Mouse (Mus musculus): Measurements from ENCODE around the gene Ptprn2. TPM values are rescaled to one million over a fixed set of nuclear protein-coding genes. Genes with fewer than 3 reads are reported as not detected.

The Ptprn2 gene
- total RNA-seq, 2 experiments from 2014 or later: not detected

DNA sequence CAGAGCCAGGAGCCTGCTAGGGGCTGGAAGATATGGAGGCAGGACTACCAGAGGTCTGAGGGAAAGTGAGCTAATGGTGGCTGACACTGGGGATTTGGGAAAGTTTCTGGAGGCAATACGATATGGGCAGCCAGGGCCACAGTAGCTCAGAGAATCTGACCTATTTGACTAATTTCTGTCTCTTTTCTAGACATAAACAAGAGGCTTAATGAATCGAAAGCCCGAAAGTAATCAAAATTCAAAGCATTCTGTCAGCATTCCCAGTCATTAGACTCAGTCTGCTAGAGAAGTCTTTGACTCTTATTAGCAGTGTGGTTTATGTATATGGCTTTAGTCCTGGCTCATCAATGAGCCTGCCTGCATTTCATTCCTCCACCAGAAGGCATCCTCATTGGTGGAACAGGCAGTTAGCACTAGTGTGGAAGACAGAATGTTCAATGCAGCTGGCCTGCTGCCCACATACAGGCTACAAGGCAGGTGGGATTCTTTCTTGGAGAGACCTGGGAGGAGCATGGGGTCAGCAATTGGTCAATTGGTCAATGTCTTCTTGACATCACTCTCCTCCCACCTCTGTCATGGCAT lies 353.2 kb downstream of the Ptprn2 start:
- ATAC-seq (replicated peaks; ENCODE audit: low FRiP score, low TSS enrichment, poor library complexity, severe bottlenecking): no peak

- ATAC-seq (replicated peaks; ENCODE audit: low FRiP score, low TSS enrichment, poor library complexity, severe bottlenecking): no peak
Measured at GRCm38 (mm10) chr12:116842723-116843272, 357.3 kb downstream of the Ptprn2 start.

DNA sequence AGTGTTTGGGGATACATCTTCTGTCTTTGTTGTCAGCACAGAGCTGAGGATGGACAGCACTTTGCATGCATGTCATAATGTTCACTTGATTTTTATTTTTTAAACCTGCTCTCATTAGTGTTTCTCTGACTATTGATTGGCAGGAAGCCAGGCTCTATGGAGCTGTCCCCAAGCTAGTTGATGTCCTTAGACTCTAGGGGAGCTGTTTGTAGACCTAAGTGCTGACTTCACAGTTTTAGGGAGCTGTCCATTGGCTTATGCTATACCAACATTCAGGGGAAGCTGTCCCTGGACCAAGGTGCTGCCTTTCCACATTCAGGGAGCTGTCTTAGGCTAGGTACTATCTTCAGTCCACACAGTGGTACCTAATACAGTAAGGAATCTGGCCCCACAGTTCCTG lies 360.7 kb downstream of the Ptprn2 start:
- ATAC-seq (replicated peaks; ENCODE audit: low FRiP score, low TSS enrichment, poor library complexity, severe bottlenecking): no peak

GRCm38 (mm10) chr12:116847021-116847420 lies 361.5 kb downstream of the Ptprn2 start:
- ATAC-seq (replicated peaks; ENCODE audit: low FRiP score, low TSS enrichment, poor library complexity, severe bottlenecking): no peak

DNA sequence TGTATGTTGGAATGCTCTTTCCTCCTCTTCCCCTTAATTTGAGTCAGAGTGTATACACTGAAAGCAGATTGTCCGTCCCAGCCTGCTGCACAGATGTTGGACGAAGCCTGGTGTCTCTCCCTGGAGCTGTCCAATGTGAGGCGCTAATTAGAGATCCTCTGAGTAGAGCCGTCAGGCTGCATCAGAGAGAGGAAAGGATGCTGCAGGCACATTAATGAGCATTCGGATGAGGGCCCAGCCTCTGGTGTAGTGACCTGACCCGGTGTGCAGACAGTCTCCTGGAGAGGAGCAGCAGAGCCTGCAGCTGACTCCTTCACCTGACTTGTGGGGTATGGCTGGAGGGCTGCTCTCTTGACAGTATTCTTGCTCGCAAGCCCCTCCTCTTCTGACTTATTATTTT lies 370.8 kb downstream of the Ptprn2 start:
- no peak for ATAC-seq (replicated peaks; ENCODE audit: low FRiP score, low TSS enrichment, poor library complexity, severe bottlenecking)

DNA sequence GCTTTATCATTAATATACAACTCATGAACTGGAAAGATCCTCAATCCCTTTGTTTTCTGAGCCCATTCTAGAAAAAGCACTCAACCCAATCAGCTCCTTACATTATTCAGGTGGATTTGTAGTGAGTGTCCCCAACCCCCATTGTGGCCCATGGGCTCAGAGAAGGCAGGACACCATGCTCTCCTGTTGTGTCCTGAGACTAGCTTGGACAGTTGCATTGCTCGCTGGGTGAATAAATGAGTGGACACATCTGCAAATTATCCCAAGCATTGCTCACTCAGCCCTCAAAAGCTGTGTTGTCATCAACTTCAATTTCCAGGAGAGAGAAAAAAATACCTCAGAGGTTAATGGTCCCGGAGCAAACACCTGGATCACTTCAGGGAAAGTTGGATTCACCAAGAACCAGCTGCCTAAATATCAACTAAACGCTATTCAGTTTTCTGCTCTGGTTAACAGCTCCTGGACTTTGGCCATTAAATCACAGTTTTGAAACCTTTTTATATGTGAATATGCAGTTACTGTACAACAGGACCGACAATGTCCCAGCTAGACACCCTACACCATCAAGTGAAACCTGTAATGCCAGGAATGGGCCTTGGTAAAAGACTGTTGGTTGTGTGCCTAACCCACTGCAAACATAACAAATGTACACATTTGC lies 376.0 kb downstream of the Ptprn2 start:
- ATAC-seq (replicated peaks; ENCODE audit: low FRiP score, low TSS enrichment, poor library complexity, severe bottlenecking): no peak

DNA sequence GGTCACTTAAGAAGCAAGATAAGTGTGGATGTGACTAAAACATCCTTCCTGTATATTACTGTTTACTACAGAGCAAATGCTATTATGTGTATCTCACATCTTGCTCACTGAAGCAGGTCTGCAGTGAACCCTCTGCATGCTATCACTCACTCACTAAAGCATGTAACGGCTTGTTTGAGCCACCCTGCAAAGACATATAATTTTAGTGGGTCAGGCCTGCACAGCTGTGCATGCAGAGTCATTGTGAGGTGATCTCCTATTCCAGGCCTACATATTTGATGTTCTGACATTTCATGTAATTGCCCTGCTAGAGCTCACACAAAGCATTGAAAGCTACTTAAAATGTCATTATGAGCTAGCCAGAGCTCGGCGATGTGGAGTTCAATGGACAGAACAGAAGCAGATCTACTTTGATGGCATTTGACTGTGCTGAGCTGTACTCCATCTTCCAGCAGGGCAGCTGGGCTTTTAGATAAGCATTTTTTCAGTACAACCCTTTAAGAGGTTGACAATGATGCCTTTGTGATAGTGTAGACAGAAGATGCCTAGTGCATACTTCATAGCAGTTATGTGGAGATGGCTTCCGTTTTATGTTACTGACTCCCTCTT lies 377.9 kb downstream of the Ptprn2 start:
- no peak for ATAC-seq (replicated peaks; ENCODE audit: low FRiP score, low TSS enrichment, poor library complexity, severe bottlenecking)

DNA sequence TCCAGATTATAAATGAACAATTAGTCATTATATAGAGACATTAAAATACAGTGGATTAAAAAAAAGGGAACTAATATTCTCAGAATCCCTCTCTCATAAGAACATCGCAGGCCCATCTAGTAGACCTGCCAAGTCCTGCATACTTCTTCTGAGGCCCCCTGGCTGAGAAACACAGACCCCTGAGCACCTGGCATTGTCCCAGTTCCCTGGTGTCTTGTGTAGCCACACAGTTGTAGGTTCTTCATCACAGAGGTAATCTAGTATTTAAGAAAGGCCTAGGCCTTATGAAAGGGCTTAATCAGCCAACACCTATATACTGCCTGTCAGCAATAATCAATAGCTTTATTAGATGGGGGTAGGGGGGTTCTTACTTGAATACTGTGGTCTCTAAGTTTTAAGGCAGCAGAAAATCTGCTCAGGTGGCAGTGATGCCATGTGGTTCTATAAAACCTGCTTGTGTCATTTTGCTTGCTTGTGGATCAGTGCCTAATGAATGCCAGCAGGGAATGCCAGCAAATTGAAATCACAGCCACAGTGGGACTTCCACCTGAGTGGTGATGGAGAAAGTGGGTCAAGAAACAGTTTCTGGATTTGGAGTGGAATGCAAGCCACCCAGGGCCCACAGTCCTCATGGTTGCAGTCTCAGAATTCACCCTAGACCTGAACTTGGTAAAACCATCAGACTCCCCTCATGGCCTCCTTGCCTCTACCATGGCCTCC lies 388.5 kb downstream of the Ptprn2 start:
- ATAC-seq (replicated peaks; ENCODE audit: low FRiP score, low TSS enrichment, poor library complexity, severe bottlenecking): no peak

DNA sequence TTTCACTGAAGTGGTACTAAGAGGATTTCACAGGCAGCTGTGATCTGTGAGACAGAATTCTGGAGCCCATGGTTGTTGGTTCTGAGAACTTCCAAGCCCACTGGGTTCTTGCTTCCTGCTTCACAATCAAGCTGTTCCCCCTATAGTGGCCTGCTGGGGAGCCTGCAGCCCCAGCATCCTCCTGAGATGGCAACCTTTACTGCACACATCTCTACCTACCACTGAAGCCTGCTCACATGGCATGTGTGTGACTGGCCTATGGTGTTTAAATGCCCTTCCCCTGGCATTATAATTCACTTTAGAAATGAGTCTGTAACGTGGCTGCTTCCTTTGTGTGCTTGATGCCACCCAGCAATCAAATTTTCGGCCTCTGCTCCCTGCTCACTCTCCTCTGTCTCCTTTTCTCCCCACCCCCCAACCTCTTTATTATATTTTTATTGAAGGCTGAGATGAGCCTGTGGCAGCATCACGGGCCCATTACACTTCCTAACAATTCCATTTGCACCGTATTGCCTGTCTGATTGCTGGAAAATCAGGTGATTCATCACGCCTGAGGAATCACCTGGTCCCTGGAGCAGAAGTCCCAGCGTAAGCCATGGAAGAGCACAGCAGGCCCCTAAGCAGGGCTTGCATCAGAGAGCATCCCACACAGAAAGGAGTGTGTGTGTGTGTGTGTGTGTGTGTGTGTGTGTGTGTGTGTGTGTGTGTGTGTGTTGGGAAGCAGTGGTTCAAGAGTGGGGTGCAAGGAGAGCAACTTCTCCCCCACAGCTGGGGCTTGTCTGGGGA lies 402.2 kb downstream of the Ptprn2 start:
- no peak for ATAC-seq (replicated peaks; ENCODE audit: low FRiP score, low TSS enrichment, poor library complexity, severe bottlenecking)

DNA sequence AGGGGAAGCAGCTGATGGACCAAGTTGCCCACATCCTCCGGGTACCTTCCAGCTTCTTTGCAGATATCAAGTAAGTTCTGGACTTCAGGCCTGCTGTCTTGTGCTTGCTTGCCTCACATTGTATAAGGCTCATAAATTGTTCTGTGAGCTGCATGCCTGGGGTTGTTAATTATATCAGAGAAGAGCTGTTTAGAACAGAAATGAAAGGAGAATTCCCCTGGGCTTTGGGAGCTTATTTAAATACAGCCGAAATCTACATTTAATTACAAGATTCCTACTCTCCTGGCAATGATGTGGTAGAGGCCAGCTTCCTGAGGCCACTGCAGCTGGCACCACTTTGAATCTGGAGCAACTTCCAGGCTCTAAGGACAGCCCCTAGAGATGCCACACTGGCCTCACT lies 403.3 kb downstream of the Ptprn2 start:
- ATAC-seq (replicated peaks; ENCODE audit: low FRiP score, low TSS enrichment, poor library complexity, severe bottlenecking): no peak

DNA sequence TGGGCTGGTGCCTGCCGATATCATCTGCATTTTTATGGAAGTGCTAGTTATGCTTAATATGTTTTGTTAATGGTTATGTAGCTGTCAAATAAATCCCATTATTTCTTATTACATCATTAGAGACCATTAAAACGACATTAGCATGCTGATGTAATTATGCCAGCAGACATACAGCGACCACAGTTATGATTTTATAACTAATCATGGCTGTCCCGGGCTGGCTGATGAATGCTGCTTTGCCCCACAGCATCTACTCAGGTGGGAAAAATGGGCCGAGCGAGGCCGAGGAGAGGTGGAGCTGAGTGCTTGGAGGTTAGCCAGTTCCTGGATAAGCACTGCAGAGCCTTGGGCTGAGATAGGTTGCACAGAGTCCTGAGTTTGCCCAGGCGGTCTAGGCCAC lies 407.1 kb downstream of the Ptprn2 start:
- no peak for ATAC-seq (replicated peaks; ENCODE audit: low FRiP score, low TSS enrichment, poor library complexity, severe bottlenecking)

DNA sequence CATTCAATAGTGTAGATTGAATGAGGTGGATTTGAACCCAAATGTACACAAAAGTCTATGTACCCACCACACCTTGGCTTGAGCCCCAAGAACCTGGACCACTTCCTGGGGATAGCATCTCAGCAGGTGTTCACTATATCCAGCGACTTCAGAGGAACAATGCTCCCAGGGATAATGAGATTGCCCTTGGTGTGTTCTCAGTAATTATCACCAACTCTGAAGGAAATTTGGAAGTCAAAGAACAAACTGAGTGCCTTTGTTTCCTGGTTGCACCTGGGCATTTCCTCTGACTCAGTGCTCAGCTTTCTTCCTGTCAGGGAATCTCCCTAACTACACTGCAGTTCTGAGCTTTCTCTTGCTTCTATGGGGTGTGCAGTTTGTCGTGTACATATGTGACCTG lies 411.1 kb downstream of the Ptprn2 start:
- no peak for ATAC-seq (replicated peaks; ENCODE audit: low FRiP score, low TSS enrichment, poor library complexity, severe bottlenecking)

- ATAC-seq (replicated peaks; ENCODE audit: low FRiP score, low TSS enrichment, poor library complexity, severe bottlenecking): no peak
Measured at GRCm38 (mm10) chr12:116901773-116902172, 416.3 kb downstream of the Ptprn2 start.

GRCm38 (mm10) chr12:116907424-116907823 lies 421.9 kb downstream of the Ptprn2 start:
- no peak for ATAC-seq (replicated peaks; ENCODE audit: low FRiP score, low TSS enrichment, poor library complexity, severe bottlenecking)

DNA sequence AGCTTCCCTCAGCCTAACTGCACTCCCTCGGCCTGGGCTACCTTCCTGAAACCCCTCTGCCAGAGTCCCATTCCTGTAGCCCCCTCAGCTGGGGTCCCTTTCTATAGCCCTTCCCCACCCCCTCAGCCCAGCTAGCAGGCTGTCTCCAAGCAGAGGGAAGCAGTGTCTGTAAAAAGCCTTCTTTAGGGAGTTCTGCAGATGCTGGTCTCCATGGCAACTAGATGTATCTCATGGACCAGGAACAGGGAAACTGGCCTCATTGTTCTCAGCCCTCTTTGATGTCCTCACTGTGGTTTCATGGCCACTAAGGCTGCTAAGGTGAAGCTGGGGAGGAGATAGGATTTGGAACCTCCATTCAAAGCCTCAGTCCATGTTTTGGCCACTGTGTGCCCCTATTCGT lies 423.1 kb downstream of the Ptprn2 start:
- ATAC-seq (replicated peaks; ENCODE audit: low FRiP score, low TSS enrichment, poor library complexity, severe bottlenecking): no peak

DNA sequence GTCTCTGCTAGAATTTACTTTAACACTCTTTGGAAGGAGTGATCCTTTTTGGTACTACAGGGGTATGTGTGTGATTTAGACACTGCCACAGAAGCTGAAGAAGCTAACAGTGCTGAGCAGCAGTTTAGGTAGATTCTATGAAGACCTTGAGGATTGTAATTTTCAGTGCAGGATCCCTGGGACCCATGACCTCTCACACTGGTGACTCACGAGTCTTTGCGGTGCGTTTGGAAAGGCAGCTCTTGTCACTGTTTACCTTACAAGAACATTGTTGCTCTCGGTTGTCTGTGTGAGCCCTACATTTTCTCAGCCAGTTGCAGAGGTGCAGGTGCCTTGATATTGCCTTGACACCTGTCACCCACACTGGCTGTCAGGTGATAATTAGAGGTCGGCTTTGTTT lies 431.3 kb downstream of the Ptprn2 start:
- no peak for ATAC-seq (replicated peaks; ENCODE audit: low FRiP score, low TSS enrichment, poor library complexity, severe bottlenecking)

GRCm38 (mm10) chr12:116919185-116919584 lies 433.7 kb downstream of the Ptprn2 start:
- ATAC-seq (replicated peaks; ENCODE audit: low FRiP score, low TSS enrichment, poor library complexity, severe bottlenecking): no peak

GRCm38 (mm10) chr12:116919691-116920526 lies 434.4 kb downstream of the Ptprn2 start:
- no peak for ATAC-seq (replicated peaks; ENCODE audit: low FRiP score, low TSS enrichment, poor library complexity, severe bottlenecking)

DNA sequence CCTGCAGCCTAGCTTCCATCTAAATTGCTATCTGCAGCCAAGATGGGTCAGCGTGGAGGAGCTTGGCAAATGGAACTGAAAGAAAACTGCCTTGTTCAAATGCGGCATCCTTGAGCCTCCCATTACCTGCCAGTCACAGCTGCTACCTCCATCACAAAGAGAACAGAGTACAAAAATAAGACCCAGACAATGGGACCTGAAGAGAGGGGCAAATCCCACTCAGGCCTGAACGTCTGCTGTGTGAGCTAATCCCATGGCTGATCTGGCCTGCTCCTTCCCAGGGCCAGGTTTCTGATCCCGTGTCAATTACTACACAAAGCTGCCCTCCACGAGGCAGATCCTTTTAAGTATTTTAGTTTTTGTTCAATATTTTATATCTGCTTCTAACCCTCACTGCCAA lies 441.6 kb downstream of the Ptprn2 start:
- no peak for ATAC-seq (replicated peaks; ENCODE audit: low FRiP score, low TSS enrichment, poor library complexity, severe bottlenecking)
